Mouse (Mus musculus): ENCODE measurements at regions not wholly inside any gene's neighbourhood (a gene's known extent, or its start where the extent isn't known, plus 50 kb on each side); places are given as distances from the start of the nearest gene placed in this dataset.
A peak's percentile ranks its signal among the peaks of the same experiment; 100 is the strongest.

DNA sequence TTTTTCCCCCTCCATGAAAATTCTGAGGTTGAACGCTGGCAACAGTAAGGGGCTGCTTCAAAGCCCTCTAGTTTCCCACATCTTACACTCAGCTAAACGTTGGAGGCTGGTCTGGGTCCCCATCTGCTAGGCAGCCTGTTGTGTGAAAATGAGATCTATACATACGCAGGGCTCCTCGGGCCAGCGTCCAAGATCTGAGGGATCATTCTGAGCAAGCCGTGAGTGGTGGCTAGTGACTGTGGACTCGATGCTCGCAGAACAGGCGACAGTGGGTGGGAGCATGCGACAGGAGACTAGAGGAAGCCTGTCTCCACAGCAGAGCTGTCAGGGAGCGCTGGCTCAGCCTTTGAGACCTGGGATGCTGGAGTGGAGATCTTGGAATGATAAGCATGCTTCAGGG lies 237.3 kb downstream of the Rplp1 start:
- peak; percentile 71 for DNase-seq (ENCODE audit: low read depth, low spot score)

DNA sequence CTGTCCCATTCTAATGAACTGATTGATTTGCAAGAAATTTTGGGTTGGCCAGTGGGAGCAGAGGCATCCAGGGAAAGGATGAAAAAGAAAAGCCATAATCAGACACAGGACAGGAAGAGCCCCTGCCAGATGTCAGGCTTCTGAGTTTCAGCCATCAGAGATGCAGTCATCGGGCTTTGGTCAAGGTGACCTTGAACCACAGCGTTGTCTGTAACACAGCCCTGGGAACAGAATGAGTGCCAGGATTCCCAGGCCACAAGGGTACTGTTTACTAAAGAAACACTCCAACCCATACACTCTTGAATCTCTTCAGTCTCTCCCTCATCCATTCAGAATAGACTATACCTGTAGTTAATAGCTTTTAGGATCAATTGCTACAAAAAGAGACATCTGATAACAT lies 239.0 kb downstream of the Rplp1 start:
- no peak for DNase-seq (ENCODE audit: low read depth, low spot score)

DNA sequence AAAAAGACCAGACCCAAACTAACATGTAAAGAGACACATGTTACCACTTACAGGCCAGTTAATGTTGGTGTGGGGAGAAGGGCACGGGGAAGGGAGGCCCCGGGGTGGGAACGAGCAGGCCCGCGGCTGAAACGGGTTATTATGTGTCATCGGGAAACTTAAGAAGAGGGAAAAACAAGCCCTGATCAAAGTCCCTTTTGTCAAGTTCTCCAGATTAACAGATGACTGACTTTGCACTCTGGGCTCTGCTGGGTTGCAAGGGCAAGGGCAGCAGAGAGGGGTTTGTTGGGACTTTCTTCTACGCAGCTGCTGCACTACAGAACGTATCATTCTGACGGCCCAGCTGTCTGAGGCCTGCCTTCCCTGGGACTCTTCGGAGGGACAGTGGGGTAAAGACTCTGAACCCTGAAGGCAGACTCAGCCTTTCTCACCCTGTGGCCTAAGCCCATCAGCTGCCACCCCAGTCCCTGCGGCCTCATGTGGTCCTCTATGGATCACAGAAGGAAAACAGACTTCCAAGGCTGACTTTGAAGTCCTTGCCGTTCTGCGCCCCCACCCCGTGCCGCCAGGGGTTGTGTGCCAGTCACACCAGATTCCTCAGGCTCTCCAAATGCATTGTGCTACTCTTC lies 240.7 kb downstream of the Rplp1 start:
- DNase-seq (ENCODE audit: low read depth, low spot score), result no peak

DNA sequence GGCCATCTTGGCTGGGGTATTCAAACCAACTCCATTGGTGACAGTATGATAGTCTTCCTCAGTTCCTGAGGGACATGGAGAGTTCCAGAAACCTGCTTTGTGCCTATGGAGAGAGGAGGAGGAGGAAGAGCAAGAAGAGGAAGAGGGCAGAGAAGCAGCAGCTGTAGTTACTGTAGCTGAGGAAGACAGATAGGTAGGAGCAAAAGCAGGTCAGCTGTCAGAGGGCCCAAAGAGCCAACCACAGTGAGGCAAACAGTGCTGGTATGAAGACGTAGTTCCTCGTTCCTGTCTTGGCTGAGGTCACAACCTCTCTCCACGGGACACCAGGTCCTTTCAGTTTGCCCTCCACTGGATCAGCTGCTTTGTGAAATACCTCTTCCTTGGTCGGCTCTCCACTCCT lies 243.4 kb downstream of the Rplp1 start:
- no peak for DNase-seq (ENCODE audit: low read depth, low spot score)

DNA sequence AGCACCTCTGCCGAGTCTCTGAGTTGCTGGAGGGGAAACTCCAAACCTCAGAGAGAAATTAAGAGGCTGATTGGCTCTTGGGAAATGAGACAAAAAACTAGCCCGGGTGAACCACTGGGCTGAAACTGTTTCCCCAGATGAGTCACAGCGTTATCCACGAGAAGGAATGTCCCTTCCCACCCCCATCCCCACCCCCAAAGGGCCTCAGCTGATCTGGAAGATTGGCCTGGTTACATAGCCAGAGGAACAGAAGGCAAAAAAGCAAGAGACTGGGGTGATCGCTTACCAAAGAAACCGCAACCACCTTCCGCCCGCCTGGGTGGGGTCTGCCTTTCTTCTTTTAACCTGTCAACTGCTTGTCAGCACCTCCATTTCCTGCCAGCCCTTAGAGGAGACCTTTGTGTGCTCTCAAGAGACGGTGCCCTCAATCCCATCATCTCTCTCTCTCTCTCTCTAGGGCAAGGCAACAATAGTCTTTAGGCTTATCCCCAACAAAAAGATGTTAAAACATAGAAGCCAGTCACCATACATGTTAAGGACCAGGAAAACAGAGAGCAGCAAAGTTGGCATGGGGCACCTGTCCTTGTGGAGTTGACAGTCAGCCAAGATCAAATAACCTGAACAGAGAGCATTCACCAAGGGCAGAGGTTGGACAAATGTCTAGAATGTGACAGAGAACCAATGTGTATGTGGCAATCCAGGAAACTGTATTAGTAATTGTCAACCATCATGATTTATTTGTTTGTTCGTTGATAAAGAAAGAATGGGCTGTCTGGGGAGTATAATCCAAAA lies 244.4 kb downstream of the Rplp1 start:
- DNase-seq (ENCODE audit: low read depth, low spot score), result no peak

DNA sequence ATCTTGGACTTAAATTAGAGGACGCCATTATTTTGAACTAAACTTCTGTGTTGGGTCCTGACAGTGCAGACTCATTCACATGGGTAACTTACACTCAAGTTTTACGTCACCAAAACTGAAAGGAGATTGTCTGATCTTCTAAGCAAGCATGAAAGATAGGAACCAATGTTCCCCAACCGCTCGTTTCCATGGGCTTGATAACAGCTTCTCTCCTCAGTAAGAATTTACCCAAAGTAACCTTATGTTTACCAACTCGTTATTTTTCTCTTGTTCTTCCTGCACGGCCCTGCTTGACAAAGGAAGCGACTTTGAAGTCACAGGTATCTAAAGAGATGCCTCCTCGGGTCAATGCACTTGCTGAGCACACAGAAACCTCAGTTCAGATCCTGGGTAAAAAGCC lies 245.6 kb downstream of the Rplp1 start:
- DNase-seq (ENCODE audit: low read depth, low spot score), result no peak

DNA sequence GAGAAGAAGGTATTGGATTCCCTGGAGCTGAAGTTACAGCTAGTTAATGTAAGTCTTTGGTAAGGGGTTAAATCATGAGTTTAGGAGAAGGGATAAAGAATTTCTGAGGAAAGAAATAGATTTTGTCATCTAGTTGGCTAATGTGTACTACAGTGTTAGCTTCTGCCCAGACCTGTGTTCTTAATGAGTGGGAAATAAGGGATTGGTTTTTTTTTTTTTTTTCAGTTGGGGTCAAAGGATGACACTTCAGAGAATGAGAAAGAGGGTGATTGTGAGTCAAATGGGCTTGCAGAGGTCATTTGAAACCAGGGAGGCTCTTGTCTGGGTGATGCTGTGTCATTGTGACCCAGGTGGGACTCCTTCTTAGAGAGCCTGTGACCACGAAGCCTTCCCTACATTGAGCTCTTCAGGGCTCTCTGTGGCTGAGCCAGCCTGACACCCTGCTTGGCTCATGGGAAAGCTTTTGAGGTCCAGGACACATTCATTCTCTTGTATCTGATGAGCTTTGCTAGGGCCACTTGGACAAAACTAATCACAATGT lies 246.1 kb downstream of the Rplp1 start:
- no peak for DNase-seq (ENCODE audit: low read depth, low spot score)

DNA sequence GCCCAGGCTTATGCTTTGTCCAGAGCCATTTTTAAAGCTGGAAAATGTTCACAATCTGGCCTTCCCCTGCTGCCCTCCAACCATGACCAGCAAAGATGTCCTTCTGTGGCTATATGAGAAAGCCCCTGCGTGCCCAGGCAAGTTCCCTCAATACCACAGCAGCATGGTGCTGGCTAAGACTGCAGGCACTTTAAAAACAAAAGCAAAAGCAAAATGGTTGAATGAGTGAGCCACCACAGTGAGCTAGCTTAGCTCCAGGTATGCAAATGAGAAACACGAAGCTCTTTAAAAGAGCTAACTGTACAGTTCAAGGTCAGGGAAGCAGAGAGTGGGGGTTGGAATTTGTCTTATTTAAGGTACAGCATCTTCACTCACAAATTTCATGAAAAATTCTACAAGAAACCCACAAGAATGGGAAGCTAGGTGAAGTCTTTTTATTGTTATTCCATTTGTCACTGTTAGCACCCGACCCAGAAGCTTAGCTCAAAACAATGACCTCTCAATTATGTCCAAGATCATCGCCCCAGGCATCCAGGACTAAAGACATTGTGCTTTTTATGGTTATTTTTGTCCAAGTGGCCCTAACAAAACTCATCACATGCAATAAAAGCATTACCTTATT lies 246.8 kb downstream of the Rplp1 start:
- no peak for DNase-seq (ENCODE audit: low read depth, low spot score)

DNA sequence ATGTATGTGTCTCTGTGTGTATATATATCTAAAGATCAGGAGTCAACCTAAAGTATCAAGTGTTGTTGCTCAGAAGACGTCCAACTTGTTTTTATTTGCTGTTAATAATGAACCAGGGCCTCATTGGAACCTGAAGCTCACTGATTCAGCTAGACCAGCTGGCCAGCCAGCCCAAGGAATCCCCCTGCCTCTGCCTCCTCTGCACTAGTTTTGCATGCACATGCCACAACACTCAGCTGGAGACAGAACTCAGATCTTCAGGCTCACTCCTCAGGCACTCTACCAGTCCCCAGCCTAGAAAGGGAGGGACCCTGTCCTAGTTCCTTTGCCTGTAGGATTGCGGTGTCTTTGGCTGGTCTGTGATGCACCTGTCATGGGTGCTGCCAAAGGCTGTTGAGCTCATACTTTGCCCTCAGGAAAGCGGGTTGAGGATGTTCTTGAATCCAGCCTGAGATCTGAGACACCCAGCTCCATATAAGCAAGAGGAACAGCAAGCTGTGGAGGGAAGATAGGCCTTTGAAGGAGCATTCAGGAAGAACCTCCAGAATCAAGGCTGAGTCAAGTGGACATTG lies 247.5 kb downstream of the Rplp1 start:
- DNase-seq (ENCODE audit: low read depth, low spot score), result no peak

DNA sequence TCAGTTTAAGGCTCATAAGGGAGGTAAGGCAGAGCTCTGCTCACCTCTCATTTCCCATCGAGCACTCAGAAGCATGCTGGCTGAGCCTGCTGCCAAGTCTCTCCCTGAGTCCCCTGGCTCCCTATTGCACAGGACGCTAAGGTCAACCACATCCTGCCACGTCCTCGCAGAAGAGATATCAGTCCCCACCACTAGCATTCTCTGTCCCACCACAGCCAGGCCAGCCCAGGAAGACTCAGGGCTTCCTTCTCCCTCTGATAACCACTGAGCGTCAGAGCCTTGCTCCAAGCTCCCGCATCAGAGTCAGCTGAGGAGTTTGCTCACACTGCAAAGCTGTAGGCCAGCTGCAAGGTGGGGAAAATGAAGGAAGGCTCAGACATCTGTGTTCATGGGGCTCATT lies 248.2 kb downstream of the Rplp1 start:
- DNase-seq (ENCODE audit: low read depth, low spot score), result no peak

DNA sequence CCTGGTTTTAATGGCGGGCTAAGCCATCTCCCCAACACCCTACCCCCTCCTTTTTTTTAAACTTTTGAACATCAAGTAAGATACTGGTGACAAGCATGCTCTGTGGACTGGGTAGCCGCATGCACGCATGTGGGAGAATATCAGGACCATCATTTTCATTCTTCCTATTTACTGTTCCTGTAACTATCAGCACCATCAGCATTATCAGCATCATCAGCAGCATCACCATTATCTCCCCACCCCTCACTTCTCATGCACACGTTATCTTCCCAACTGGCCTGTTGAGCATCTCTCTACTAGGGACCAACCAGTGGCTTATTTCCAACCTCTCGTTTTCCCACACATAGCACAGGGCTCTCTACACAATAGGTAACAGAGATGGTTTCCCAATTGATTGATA lies 249.1 kb downstream of the Rplp1 start:
- no peak for DNase-seq (ENCODE audit: low read depth, low spot score)

DNA sequence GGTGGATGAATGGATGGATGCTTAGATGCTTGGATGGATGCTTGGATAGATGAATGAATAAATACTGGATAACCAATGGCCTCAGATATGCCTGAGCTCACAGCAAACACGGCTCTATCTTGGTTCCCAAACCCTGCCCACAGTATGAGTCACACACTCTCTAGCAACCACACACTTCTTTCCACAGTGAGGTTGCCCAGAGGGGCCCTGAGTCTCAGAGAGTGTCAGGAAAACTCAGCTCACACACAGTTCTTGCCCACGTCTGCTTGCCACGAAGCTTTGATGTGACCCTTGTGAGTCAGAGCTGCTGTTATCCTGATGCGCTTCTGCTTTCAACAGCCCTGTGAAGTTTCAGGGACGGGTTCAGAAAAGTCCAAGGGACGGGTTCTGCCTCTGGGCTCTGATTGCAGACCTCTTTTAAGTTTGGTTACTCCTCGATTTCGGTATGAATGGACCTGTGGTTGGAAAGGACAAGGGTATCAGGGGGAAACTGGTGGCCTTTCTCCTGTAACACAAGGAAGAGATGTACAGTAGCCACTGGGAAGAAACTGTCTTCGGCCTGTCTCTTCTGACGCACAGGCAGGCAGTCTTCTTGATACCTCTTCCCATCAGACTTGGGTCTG lies 250.2 kb downstream of the Rplp1 start:
- no peak for DNase-seq (ENCODE audit: low read depth, low spot score)

DNA sequence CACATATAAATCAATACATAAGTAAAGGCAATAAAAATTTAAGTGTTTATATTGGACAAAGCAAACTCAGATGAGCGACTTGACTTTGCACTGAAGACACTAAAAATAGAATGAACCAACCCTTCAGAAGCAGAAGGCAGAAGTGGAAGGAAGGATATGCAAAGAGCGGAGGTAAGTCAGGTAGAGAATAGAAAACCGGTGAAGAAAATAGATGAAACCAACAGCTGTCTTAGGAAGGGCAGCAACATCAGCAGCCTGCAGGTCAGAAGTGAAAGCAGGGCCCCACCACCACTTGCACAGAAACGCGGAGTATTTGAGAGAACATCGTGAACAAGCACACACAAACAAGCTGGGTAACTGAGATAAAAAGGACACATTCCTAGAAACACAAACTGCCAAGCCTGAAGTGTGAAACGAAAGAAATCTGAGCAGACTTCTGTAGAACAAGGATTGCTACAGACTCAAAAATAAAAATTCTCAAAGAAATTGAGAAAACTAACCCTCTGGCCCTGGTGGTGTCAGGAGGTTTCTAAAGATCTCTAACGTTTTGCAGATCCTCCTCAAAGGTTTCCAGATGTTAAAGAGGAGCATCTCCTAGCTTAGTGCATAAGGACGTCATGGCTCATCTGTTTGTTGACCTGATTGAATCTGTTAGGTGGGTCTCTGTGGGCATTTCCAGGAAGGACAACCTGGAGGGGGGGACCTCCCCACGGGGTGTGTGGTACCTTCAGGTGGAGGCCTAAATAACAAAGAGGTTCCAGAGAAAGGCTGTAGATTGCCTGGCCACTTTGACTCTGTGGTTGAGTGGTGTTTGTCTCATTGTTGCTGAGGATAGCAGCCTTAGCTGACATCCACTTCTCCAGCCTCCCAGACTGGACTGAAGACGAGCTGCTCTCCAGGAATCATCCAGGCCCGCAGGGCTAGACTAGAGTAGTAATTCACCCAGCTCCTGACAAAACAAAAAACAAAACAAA lies 252.0 kb downstream of the Rplp1 start:
- no peak for DNase-seq (ENCODE audit: low read depth, low spot score)

DNA sequence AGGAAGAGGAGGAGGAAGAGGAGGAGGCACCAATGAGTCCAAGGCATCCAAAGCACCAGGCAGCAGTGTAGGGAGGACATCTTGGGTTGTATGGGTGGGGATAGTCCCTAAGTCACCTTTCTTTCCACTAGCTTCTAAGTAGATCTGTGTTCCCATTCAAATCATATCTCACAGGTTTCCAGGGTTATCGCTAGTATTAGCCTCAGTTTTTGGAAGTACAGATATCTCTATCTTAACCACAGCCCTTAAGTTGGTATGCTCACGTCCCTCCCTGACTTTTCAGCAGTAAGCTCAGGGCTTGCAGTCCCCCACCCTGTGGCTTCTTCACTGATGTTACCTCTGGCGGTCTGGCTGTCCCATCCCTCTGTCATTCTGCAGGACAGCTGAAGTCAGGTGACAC lies 254.2 kb downstream of the Rplp1 start:
- no peak for DNase-seq (ENCODE audit: low read depth, low spot score)

DNA sequence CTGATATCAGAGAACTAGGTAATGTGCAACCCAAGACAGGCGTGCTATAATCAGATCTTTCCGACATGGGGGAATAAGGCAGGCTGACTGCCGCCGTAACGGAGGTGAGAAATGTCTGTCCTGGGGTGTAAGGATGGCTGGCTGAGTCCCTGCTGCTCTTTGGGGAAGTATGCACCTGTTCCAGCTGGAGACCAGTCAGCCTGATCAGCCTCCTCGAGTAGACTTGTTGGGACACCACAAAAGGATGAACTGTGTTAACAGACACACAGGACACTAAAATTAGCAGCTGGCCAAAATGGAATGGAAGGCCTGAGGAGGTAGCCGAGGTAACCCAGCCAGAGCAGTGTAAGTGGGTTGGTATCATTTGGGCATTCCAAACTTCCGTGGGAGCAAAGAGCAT lies 256.3 kb downstream of the Rplp1 start:
- DNase-seq (ENCODE audit: low read depth, low spot score), result no peak

DNA sequence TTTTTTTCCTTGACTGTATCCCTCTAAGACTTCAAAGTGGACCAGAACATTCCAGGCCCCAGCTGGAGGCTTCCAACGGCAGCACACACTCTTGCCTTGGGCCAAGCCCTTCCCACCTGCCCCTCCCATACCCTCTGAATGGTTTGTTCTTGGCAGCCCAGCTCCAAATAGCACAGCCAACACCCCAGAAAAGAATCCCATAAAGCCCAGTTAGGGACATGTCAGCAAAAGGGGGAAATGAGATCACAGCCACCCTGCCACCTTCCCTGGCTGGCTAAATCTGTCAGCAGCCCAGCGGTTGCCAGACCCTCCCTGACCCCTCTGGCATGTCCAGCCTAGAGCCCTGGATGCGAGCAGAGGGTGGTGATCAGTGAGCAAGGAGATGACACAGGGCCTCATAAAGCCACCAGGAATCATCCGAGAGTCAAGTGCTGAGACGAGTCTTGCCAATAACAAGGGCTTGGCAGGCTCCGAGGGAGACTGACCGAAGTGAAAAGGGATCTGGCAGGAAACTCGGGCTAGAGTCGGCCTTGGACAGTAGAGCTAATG lies 258.8 kb downstream of the Rplp1 start:
- no peak for DNase-seq (ENCODE audit: low read depth, low spot score)

DNA sequence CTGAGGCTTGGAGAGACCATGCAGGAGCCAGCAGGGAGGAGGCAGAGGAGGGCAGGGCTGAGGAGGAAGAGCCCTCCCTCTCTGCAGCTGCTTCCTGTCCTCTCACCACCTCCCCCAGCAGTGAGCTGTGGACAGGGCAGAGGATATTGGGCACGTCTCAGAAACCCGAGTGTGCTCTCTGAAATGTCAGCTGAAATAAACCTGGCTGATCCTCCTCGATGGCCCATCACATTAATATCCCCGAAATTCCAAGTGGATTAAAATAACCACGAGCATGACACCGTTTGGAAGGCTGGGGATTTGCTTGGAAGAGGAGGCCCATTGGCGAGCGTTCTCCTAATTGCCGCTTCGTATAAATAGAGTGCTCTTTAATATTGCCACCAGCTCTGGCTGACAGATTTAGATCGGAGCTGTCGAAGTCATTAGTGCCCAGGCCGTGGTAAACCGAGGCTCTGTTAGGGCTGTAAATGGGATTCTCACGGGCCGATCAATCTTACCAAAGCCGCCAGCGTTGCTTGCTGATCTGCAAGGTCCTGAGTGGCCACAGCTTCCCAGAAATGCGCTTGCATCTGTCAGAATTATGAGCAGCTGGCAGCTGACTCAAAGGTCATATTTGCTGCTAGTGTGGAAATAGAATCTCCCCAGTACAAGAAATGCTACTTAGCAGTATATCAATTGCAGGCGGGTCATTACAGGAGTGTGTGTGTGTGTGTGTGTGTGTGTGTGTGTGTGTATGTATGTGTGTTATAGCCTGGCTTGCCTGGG lies 268.5 kb downstream of the Rplp1 start:
- DNase-seq (ENCODE audit: low read depth, low spot score), result no peak

DNA sequence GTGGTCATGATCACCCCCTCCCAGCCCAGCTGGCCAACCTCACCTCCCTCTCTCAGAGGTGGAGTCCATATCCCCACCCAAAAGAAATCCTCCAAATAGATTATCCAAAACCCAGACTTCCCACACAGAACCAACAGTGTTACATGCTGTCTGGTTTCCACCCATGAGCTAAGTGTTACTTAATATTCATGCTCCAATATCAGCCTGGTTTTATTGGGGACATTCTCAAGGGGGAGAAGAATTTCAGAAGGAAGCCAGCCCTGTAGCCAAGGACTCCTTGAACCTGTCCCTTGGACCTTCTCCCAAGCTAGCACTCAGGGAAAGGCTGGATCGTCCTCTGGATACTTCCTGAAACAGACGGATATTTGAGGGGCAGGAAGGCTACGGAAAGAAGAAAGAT lies 268.6 kb downstream of the Tle3 start:
- DNase-seq (ENCODE audit: low read depth, low spot score), result no peak

DNA sequence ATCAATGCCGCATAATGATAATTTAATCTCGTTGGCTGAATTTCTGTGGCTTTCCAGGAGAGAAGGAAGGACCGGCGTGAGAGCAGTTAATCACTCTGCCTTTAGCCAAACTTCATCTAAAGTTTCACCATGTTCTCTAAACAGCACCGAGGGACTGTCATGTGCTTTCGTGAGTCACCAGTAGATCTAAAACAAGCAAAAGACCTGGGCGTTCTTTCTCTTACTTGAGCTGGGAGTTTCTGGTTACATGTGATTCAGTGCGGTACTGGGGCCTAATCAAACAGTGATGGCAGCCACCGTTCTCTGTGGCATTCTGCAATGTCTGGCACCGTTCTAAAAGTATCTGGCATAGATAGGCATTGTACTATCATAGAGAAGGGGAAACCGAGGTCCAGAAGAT lies 266.7 kb downstream of the Tle3 start:
- DNase-seq (ENCODE audit: low read depth, low spot score), result no peak

DNA sequence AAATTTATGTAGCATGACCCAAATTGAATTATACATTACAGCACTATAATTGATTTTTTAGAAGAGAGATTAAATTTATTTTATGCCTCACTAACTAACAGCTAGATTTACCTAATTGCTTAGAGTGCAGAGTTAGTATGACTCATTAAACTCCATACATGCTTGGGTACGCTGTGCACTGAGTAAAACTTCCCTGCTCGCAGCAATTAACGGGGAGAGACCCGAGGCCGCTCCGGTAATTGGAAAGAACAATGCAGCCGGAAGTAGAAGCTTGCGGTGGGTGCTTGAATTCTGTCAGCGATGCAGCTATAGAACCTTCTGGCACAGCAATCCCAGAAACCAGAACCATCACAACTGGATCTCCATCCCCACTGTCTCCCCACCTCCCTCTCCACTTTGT lies 261.8 kb downstream of the Tle3 start:
- no peak for DNase-seq (ENCODE audit: low read depth, low spot score)
